Mouse (Mus musculus): ENCODE measurements around the gene Nbas.

The Nbas gene

GRCm38 (mm10) chr12:13615661-13616060, 346.7 kb downstream of the Nbas start:
- DNase-seq (ENCODE audit: low spot score), result no peak

- DNase-seq (ENCODE audit: low spot score), result no peak
These were observed 353.4 kb downstream of the Nbas start for GRCm38 (mm10) chr12:13622150-13622822.

GRCm38 (mm10) chr12:13626803-13627706, 358.1 kb downstream of the Nbas start:
- no peak for DNase-seq (ENCODE audit: low spot score)

Data from c-Kit-positive CD71-positive TER-119-positive erythroid progenitor cells, embryonic 14.5 days (primary cell).